Comparison of ENCODE assay signal across 18 mouse cellular contexts in the genomic region with DNA sequence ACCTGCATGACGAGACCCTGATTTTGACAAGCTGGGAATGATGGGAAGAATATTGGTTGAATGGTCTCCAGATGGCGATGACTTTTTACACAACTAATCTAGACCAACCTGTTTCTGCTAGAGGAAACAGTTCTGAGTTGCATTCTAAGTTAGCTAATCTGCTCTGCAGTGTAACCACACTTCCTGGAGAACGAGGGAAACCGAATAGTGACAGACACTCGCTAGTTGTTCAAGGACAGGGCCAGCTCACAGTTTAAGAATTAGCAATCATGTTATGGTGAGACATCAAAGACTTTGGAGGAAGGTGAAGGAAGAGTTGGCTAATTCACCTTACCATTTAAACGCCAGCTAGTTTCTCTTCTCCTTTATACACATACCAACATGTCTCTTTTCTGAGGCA.
DNase-seq lines count a peak whose midpoint lies in the region; ATAC-seq and TF ChIP-seq lines count a peak whose summit lies in the region.
"Had no signal": no experiment of that assay in that cellular context is flagged by ENCODE, and none has a peak within 500 bp of the region (broad histone marks: within the 10 kb centered on the region; RNA-seq: fewer than 3 reads in every experiment).

No protein-coding gene starts in this region.

- no peaks in the 10 kb centered on the region for H3K27me3 ChIP-seq in midbrain, embryonic 11.5 days (ENCODE audit: control insufficient read depth, insufficient read depth, low read length)
- no peaks in the 10 kb centered on the region for H3K27me3 ChIP-seq in midbrain, postnatal 0 days (ENCODE audit: insufficient read depth, low read length)
- H3K27me3 ChIP-seq in limb, embryonic 10.5 days (ENCODE audit: low read depth, poor library complexity, severe bottlenecking) = no peaks in the 10 kb centered on the region
- H3K27me3 ChIP-seq: heart, embryonic 12.5 days; hindbrain, embryonic 15.5 days had no signal

- no peak overlapping the region for H3K4me2 ChIP-seq in midbrain, embryonic 11.5 days
- no peak overlapping the region for H3K4me2 ChIP-seq in midbrain, postnatal 0 days (ENCODE audit: low read depth, low read length, poor library complexity, severe bottlenecking)
- H3K4me2 ChIP-seq: embryonic facial prominence, embryonic 13.5 days; forebrain, embryonic 12.5 days; heart, embryonic 12.5 days; hindbrain, embryonic 15.5 days had no signal

- no peak overlapping the region for H3K9ac ChIP-seq in midbrain, embryonic 11.5 days (ENCODE audit: low read length)
- no peak overlapping the region for H3K9ac ChIP-seq in midbrain, postnatal 0 days (replicated peaks; ENCODE audit: low read length, poor library complexity, severe bottlenecking)
- H3K9ac ChIP-seq: embryonic facial prominence, embryonic 13.5 days; forebrain, embryonic 12.5 days; forebrain, postnatal 0 days; heart, embryonic 12.5 days; hindbrain, embryonic 15.5 days had no signal

- no peak for TF ChIP-seq CTCF in midbrain, postnatal 0 days (IDR thresholded peaks at IDR 0.05)

- H3K4me3 ChIP-seq in midbrain, embryonic 11.5 days (ENCODE audit: low read depth, low read length) = no peak overlapping the region
- H3K4me3 ChIP-seq in midbrain, postnatal 0 days (ENCODE audit: low read depth, low read length) = no peak overlapping the region
- H3K4me3 ChIP-seq in limb, embryonic 10.5 days = no peak overlapping the region
- H3K4me3 ChIP-seq: embryonic facial prominence, embryonic 13.5 days; forebrain, embryonic 12.5 days; heart, embryonic 12.5 days; hindbrain, embryonic 15.5 days had no signal

- H3K4me1 ChIP-seq in midbrain, embryonic 11.5 days (ENCODE audit: control insufficient read depth, insufficient read depth, low read length) = peaks cover 12% of the 10 kb centered on the region
- peaks cover 4% of the 10 kb centered on the region; the same call in 1 of the 2 replicates for H3K4me1 ChIP-seq in midbrain, postnatal 0 days (ENCODE audit: insufficient read depth, low read length)
- H3K4me1 ChIP-seq in limb, embryonic 10.5 days = peaks cover 36% of the 10 kb centered on the region

- no peak for ATAC-seq in midbrain, embryonic 11.5 days (ENCODE audit: low FRiP score)
- no peak for ATAC-seq in midbrain, postnatal 0 days (ENCODE audit: low FRiP score)
- peak; percentile 51 for ATAC-seq in CD4-positive, CD25-positive, alpha-beta regulatory T cell, adult 4 months
- peak; percentile 62 for ATAC-seq in megakaryocyte-erythroid progenitor cell, adult 5-6 weeks (replicated peaks; ENCODE audit: low FRiP score, low TSS enrichment, poor library complexity, severe bottlenecking)
- no peak for ATAC-seq in monocyte, adult 5-6 weeks (replicated peaks; ENCODE audit: insufficient number of reproducible peaks, low FRiP score, low TSS enrichment, poor library complexity, severe bottlenecking)
- ATAC-seq: forebrain, postnatal 0 days had no signal

- DNase-seq in midbrain, embryonic 11.5 days (ENCODE audit: low spot score, missing footprints) = peak; percentile 49
- DNase-seq in midbrain, postnatal 0 days (ENCODE audit: low spot score) = no peak
- no peak for DNase-seq in limb, embryonic 10.5 days (ENCODE audit: low spot score)
- DNase-seq in ovary, postnatal 10 days (ENCODE audit: low spot score) = no peak
- no peak for DNase-seq in kidney, postnatal 36 days
- DNase-seq: adrenal gland, adult 8-10 months; adrenal gland, postnatal 36 days; cerebellum, adult 2 months; cerebellum, postnatal 10 days; forebrain, postnatal 0 days; gastrocnemius, postnatal 14 days had no signal

- H3K27ac ChIP-seq in midbrain, embryonic 11.5 days (ENCODE audit: low read depth, low read length) = no peak overlapping the region
- no peak overlapping the region for H3K27ac ChIP-seq in midbrain, postnatal 0 days (ENCODE audit: low read depth, low read length)
- H3K27ac ChIP-seq in limb, embryonic 10.5 days = 0 out of 2 replicates have a peak overlapping the region, but pooled peaks have one; percentile 14
- H3K27ac ChIP-seq: embryonic facial prominence, embryonic 13.5 days; forebrain, embryonic 12.5 days; hindbrain, embryonic 15.5 days had no signal

- no peaks in the 10 kb centered on the region for H3K36me3 ChIP-seq in midbrain, embryonic 11.5 days (ENCODE audit: control insufficient read depth, insufficient read depth, low read length)
- H3K36me3 ChIP-seq in midbrain, postnatal 0 days (ENCODE audit: insufficient read depth, low read length) = no peaks in the 10 kb centered on the region
- H3K36me3 ChIP-seq in limb, embryonic 10.5 days = no peaks in the 10 kb centered on the region
- H3K36me3 ChIP-seq: embryonic facial prominence, embryonic 13.5 days; forebrain, embryonic 12.5 days; heart, embryonic 12.5 days; hindbrain, embryonic 15.5 days had no signal

- no peaks in the 10 kb centered on the region for H3K9me3 ChIP-seq in midbrain, embryonic 11.5 days (ENCODE audit: control insufficient read depth, low read length)
- H3K9me3 ChIP-seq in midbrain, postnatal 0 days (ENCODE audit: low read length) = no peaks in the 10 kb centered on the region
- no peaks in the 10 kb centered on the region for H3K9me3 ChIP-seq in limb, embryonic 10.5 days (replicated peaks)
- H3K9me3 ChIP-seq: embryonic facial prominence, embryonic 13.5 days; forebrain, embryonic 12.5 days; heart, embryonic 12.5 days; hindbrain, embryonic 15.5 days had no signal

- 87% methylated on average over 6 of the region's 6 CpGs for WGBS in midbrain, embryonic 11.5 days
- WGBS in midbrain, postnatal 0 days = 86% methylated on average over 6 of the region's 6 CpGs
- 72% methylated on average over 6 of the region's 6 CpGs for WGBS in limb, embryonic 10.5 days

Comparison
In these comparisons a context has a peak if more than half of its experiments do, and no peak if none do; other contexts are left out.
1. ATAC-seq: peak in CD4-positive, CD25-positive, alpha-beta regulatory T cell, adult 4 months (single experiment) and megakaryocyte-erythroid progenitor cell, adult 5-6 weeks (single experiment); none in midbrain, embryonic 11.5 days (single experiment), midbrain, postnatal 0 days (single experiment) and monocyte, adult 5-6 weeks (single experiment).